Mouse (Mus musculus) CD4-positive, CD25-positive, alpha-beta regulatory T cell, adult 2 months (primary cell): ENCODE data around the gene Hip1r.
"Not testable (repeated sequence)": the region's sequence is repeated elsewhere in the genome, so short reads cannot be mapped to it uniquely, and the experiment has no call there.

Experiments
- DNase-seq: peaks from one replicate; pipeline ENCODE4 v3.0.0-alpha.2; 2012; ENCODE audit warnings: low read depth, low spot score

Gene Hip1r

GRCm38 (mm10) chr5:124035806-124036205 is 62.4 kb downstream of the Hip1r start:
- DNase-seq: peak; percentile 91

GRCm38 (mm10) chr5:124036341-124036740 is 62.9 kb downstream of the Hip1r start:
- DNase-seq: peak; percentile 75

GRCm38 (mm10) chr5:124036836-124037235 is 63.4 kb downstream of the Hip1r start:
- DNase-seq: peak; percentile 68

- no peak for DNase-seq
Measured at GRCm38 (mm10) chr5:124039602-124040001, 66.2 kb downstream of the Hip1r start.

GRCm38 (mm10) chr5:124041097-124041496 is 67.7 kb downstream of the Hip1r start:
- no peak for DNase-seq

- no peak for DNase-seq
Measured at GRCm38 (mm10) chr5:124043212-124043978, 70.0 kb downstream of the Hip1r start.

- no peak for DNase-seq
Measured at GRCm38 (mm10) chr5:124043999-124044398, 70.6 kb downstream of the Hip1r start.

- DNase-seq: no peak
Measured at GRCm38 (mm10) chr5:124045453-124046010, 72.1 kb downstream of the Hip1r start.

- DNase-seq: no peak
Measured at GRCm38 (mm10) chr5:124046741-124047401, 73.4 kb downstream of the Hip1r start.

- DNase-seq: no peak
Measured at GRCm38 (mm10) chr5:124049249-124050045, 76.0 kb downstream of the Hip1r start.

- peak; percentile 69 for DNase-seq
Measured at GRCm38 (mm10) chr5:124050095-124051050, 76.9 kb downstream of the Hip1r start.

- DNase-seq: peak; percentile 44
Measured at GRCm38 (mm10) chr5:124051899-124052491, 78.6 kb downstream of the Hip1r start.

- not testable (repeated sequence) for DNase-seq
Measured at GRCm38 (mm10) chr5:124052641-124053040, 79.2 kb downstream of the Hip1r start.
